Mouse (Mus musculus): ENCODE measurements around the gene Pnkd. TPM values are rescaled to one million over a fixed set of nuclear protein-coding genes. Genes with fewer than 3 reads are reported as not detected.
A peak's percentile ranks its signal among the peaks of the same experiment; 100 is the strongest.

The Pnkd gene
- polyA plus RNA-seq, 1 experiment from 2014 or later = 170 TPM

GRCm38 (mm10) chr1:74363437-74363836 lies 78.7 kb downstream of the Pnkd start:
- Histone ChIP-seq H3K4me1 (peaks cover 23% of the 10 kb centered on the region), H3K4me3 (no peak overlapping the region), H3K9me3 (no peaks in the 10 kb centered on the region), H3K27ac (peak overlapping the region; percentile 22; the same call in 1 of the 2 replicates), H3K36me3 (no peaks in the 10 kb centered on the region), H3K27me3 (ENCODE audit: insufficient read depth, poor library complexity, severe bottlenecking) (no peaks in the 10 kb centered on the region; the same call in 1 of the 2 replicates)
- no peak for DNase-seq (ENCODE audit: low spot score)
- WGBS = 58% methylated on average over 5 of the region's 5 CpGs

DNA sequence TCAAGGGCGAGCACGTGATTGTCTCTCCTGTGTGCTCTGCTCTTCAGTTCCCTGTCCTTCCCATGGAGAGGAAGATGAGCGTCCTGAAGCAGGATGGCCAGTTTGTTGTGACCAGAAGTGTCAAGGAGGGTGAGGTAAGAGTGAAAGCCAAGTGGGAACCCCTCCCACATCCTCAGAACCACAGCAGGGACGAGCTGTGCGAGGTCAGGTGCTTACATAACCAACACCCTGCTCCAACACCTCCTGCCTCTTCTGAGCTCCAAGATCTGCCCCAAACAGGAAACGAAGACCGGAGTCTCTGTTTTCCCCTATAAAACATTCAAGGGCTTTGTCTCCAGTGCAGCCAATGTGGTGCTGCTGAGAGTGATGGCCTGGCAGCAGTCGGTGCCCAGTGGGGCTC lies 79.5 kb downstream of the Pnkd start:
- Histone ChIP-seq H3K27me3 (ENCODE audit: insufficient read depth, poor library complexity, severe bottlenecking) (no peaks in the 10 kb centered on the region; the same call in 1 of the 2 replicates), H3K9me3 (no peaks in the 10 kb centered on the region), H3K36me3 (no peaks in the 10 kb centered on the region), H3K27ac (no peak overlapping the region), H3K4me3 (no peak overlapping the region), H3K4me1 (peaks cover 24% of the 10 kb centered on the region)
- no peak for DNase-seq (ENCODE audit: low spot score)
- WGBS = 58% methylated on average over 8 of the region's 8 CpGs

DNA sequence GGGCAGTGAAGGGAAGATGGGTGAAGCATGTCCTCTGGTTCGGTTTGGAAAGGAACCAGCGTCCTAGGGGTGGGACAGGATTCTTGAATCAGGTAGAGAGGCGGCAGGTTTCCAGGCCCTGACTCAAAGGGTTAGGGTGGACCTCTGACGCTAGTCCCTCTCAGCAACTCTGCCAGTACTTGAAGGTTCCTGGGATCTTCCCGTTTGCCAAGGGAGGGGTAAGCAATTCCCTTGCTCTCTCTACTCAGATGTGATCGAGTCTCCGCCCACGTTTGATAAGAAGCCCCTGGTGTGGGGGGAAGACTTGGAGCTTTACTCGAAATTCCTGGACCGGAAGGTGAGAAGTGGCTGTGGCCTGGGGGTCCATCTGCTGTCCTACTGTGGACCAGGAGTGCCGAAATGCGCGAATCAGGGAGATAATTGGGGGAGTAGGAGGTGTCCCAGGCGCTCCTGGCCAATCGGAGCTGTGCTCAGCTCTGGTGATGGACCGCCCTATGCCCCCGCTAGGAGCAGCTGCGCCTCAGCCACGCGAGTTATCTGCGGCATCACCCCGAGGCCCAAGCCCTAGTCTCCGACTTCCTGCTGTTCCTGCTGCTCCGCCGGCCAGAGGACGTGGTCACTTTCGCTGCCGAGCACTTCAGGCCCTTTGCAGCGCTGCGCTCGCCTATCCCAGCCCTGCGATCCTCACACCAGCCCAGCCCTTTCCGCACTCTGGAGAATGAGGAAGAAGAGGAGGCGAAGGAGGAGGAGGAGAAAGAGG lies 83.3 kb downstream of the Pnkd start:
- H3K36me3 ChIP-seq = no peaks in the 10 kb centered on the region
- H3K9me3 ChIP-seq = no peaks in the 10 kb centered on the region
- 4% methylated on average over 34 of the region's 34 CpGs for WGBS
- H3K4me3 ChIP-seq = peak overlapping the region; percentile 59
- DNase-seq (ENCODE audit: low spot score) = peak; percentile 85
- peaks cover 21% of the 10 kb centered on the region for H3K4me1 ChIP-seq
- no peaks in the 10 kb centered on the region; the same call in 1 of the 2 replicates for H3K27me3 ChIP-seq (ENCODE audit: insufficient read depth, poor library complexity, severe bottlenecking)
- peak overlapping the region; percentile 83 for H3K27ac ChIP-seq

DNA sequence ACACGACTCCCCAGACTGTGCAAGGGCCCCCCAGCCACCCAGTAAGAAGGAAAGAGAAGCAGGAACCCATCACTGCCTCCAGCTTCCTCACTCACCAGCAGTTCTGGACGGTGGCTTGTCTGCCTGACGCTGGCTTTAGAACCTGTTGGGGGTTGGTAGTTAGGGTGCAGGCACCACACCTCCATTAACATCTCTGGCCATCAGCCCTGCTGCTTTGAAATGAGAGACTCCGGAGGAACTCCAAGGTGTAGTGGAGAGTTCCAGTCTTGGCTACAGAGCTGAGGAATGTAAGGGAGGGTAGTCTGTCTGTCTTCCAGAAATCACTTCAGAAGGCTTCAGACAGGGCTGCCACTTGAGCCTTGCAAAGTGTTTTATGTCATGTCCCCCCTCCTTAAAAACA lies 85.3 kb downstream of the Pnkd start:
- Histone ChIP-seq H3K27ac (no peak overlapping the region; the same call in 1 of the 2 replicates), H3K36me3 (no peaks in the 10 kb centered on the region), H3K4me1 (peaks cover 17% of the 10 kb centered on the region), H3K27me3 (ENCODE audit: insufficient read depth, poor library complexity, severe bottlenecking) (no peaks in the 10 kb centered on the region; the same call in 1 of the 2 replicates), H3K9me3 (no peaks in the 10 kb centered on the region), H3K4me3 (no peak overlapping the region)
- WGBS = 57% methylated on average over 4 of the region's 4 CpGs
- DNase-seq (ENCODE audit: low spot score) = no peak

- 71% methylated on average over 4 of the region's 4 CpGs for WGBS
- Histone ChIP-seq H3K9me3 (no peaks in the 10 kb centered on the region), H3K4me1 (peaks cover 24% of the 10 kb centered on the region), H3K36me3 (no peaks in the 10 kb centered on the region), H3K4me3 (no peak overlapping the region), H3K27me3 (ENCODE audit: insufficient read depth, poor library complexity, severe bottlenecking) (no peaks in the 10 kb centered on the region), H3K27ac (no peak overlapping the region)
- DNase-seq (ENCODE audit: low spot score) = no peak
These were observed 88.6 kb downstream of the Pnkd start for GRCm38 (mm10) chr1:74373372-74373771.

GRCm38 (mm10) chr1:74374980-74375379 lies 90.2 kb downstream of the Pnkd start, which contains the start of gene Slc11a1:
Gene Slc11a1, plus strand, starts transcription at chr1:74375195.
- no peak for DNase-seq (ENCODE audit: low spot score)
- H3K27ac ChIP-seq = no peak within 1 kb of the TSS
- H3K27me3 ChIP-seq (ENCODE audit: insufficient read depth, poor library complexity, severe bottlenecking) = no peaks in the 10 kb centered on the region
- no peak within 1 kb of the TSS for H3K4me3 ChIP-seq
- H3K36me3 ChIP-seq = no peaks in the 10 kb centered on the region
- peaks cover 22% of the 10 kb centered on the region for H3K4me1 ChIP-seq
- 71% methylated on average over 8 of the region's 8 CpGs for WGBS
- H3K9me3 ChIP-seq = no peaks in the 10 kb centered on the region

GRCm38 (mm10) chr1:74375561-74375960 lies 90.8 kb downstream of the Pnkd start:
- H3K4me3 ChIP-seq = no peak overlapping the region
- no peak for DNase-seq (ENCODE audit: low spot score)
- no peaks in the 10 kb centered on the region for H3K27me3 ChIP-seq (ENCODE audit: insufficient read depth, poor library complexity, severe bottlenecking)
- H3K4me1 ChIP-seq = peaks cover 20% of the 10 kb centered on the region
- no peaks in the 10 kb centered on the region for H3K9me3 ChIP-seq
- no peaks in the 10 kb centered on the region for H3K36me3 ChIP-seq
- 72% methylated on average over 10 of the region's 10 CpGs for WGBS
- H3K27ac ChIP-seq = no peak overlapping the region

DNA sequence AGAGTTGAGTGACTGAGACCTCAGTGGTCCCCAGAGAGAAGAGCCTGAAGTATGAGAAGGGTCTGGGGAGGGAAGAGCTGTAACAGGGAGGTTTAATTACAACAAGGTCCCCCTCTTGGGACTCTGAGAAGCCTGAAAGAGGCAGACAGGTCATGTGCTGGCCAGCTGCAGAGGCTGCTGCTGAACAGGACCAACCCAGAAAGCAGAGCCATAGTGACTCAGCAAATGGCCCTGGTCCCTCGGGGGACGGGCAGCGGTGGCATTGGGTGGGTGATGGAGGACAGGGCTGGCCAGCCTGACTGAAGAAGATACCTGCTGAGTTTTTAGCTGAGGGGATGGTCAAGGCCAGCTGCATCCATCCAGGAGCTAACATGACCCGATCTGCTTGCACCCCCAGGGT lies 91.7 kb downstream of the Pnkd start:
- Histone ChIP-seq H3K9me3 (no peaks in the 10 kb centered on the region), H3K36me3 (no peaks in the 10 kb centered on the region), H3K27ac (no peak overlapping the region), H3K4me1 (peaks cover 20% of the 10 kb centered on the region), H3K27me3 (ENCODE audit: insufficient read depth, poor library complexity, severe bottlenecking) (no peaks in the 10 kb centered on the region), H3K4me3 (no peak overlapping the region)
- no peak for DNase-seq (ENCODE audit: low spot score)
- 74% methylated on average over 4 of the region's 4 CpGs for WGBS

DNA sequence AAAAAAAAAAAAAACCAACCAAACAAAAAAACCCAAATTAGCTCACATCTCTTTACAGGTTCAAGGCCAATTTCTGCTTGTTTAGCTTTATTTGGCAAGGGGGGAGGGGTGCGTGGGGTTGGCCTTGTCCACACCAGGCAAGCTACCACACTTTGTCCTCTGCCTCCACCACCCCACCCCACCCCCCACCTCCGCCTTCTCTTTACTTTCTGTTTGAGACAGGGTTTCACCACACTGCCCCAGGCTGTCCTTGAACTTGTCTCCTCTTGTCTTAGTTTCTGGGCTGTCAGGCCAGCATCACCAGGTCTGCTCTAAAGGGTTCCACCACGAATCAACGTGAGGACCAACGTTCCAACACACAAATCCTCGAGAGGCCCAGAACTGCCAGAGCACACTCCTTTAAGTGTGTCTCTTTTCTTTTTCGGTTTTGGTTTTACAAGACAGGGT lies 94.4 kb downstream of the Pnkd start:
- no peaks in the 10 kb centered on the region for H3K27me3 ChIP-seq (ENCODE audit: insufficient read depth, poor library complexity, severe bottlenecking)
- no peak overlapping the region for H3K27ac ChIP-seq
- H3K9me3 ChIP-seq = no peaks in the 10 kb centered on the region
- H3K36me3 ChIP-seq = no peaks in the 10 kb centered on the region
- no peak overlapping the region for H3K4me3 ChIP-seq
- WGBS = 84% methylated on average over 7 of the region's 7 CpGs
- peaks cover 20% of the 10 kb centered on the region for H3K4me1 ChIP-seq
- DNase-seq (ENCODE audit: low spot score) = no peak

DNA sequence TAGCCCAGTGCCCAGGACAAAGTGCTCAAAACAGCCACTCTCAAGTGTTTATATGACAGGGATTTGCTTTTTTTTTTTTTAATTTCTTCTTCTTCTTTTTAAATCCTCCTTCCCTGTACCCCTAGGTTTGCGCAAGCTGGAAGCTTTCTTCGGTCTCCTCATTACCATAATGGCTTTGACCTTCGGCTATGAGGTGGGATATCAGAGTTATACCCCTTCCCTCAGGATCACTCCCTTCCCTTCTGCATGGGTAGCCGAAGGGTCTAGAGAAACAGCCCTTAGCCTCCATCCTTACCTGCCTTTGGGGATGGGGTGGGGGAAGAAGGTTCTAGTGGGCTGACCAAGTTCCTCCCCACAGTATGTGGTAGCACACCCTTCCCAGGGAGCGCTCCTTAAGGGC lies 95.8 kb downstream of the Pnkd start:
- Histone ChIP-seq H3K4me1 (peaks cover 17% of the 10 kb centered on the region), H3K4me3 (no peak overlapping the region), H3K36me3 (no peaks in the 10 kb centered on the region), H3K27ac (no peak overlapping the region), H3K27me3 (ENCODE audit: insufficient read depth, poor library complexity, severe bottlenecking) (no peaks in the 10 kb centered on the region), H3K9me3 (no peaks in the 10 kb centered on the region)
- 79% methylated on average over 5 of the region's 5 CpGs for WGBS
- DNase-seq (ENCODE audit: low spot score) = no peak

GRCm38 (mm10) chr1:74381588-74382021 lies 96.9 kb downstream of the Pnkd start:
- H3K27ac ChIP-seq = no peak overlapping the region
- H3K27me3 ChIP-seq (ENCODE audit: insufficient read depth, poor library complexity, severe bottlenecking) = no peaks in the 10 kb centered on the region
- no peak overlapping the region for H3K4me3 ChIP-seq
- WGBS = 86% methylated on average over 10 of the region's 10 CpGs
- no peaks in the 10 kb centered on the region for H3K36me3 ChIP-seq
- no peak for DNase-seq (ENCODE audit: low spot score)
- no peaks in the 10 kb centered on the region for H3K9me3 ChIP-seq
- peaks cover 12% of the 10 kb centered on the region for H3K4me1 ChIP-seq

DNA sequence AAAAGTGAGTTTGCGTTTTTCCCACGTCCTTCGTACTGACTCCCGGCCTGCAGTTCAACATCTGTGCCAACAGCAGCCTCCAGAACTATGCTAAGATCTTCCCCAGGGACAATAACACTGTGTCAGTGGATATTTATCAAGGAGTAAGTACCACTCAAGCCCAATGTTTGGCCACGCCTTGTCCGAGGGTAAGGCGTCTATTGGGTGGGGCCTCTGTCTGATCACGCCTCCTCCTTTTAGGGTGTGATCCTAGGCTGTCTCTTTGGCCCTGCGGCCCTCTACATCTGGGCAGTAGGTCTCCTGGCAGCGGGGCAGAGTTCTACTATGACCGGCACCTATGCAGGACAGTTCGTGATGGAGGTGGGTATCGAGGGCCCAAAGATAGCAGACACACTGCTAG lies 98.7 kb downstream of the Pnkd start:
- no peak overlapping the region for H3K4me3 ChIP-seq
- H3K27me3 ChIP-seq (ENCODE audit: insufficient read depth, poor library complexity, severe bottlenecking) = no peaks in the 10 kb centered on the region
- no peaks in the 10 kb centered on the region for H3K9me3 ChIP-seq
- peaks cover 18% of the 10 kb centered on the region for H3K4me1 ChIP-seq
- no peak overlapping the region for H3K27ac ChIP-seq
- no peak for DNase-seq (ENCODE audit: low spot score)
- H3K36me3 ChIP-seq = no peaks in the 10 kb centered on the region
- 87% methylated on average over 13 of the region's 13 CpGs for WGBS

DNA sequence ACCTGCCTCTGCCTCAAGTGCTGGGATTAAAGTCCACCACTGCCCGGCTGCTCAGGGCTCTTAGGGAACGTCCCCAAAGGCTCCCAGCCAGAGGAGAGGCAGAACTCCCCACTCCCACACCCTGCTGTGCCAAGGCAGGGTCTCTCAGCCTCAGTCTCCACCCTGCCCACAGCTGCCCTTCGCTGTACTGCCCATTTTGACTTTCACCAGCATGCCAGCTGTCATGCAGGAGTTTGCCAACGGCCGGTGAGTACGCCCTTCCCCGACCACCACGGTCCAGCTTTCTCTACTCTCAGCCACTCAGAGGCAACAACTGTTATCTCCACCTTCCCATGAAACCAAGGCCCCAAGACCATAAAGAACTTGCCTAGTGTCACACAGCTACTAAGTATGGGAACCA lies 99.8 kb downstream of the Pnkd start:
- Histone ChIP-seq H3K4me1 (peaks cover 26% of the 10 kb centered on the region), H3K4me3 (no peak overlapping the region), H3K36me3 (no peaks in the 10 kb centered on the region), H3K27me3 (ENCODE audit: insufficient read depth, poor library complexity, severe bottlenecking) (no peaks in the 10 kb centered on the region), H3K27ac (no peak overlapping the region), H3K9me3 (no peaks in the 10 kb centered on the region)
- DNase-seq (ENCODE audit: low spot score) = no peak
- 84% methylated on average over 8 of the region's 8 CpGs for WGBS
